Mouse (Mus musculus): ENCODE measurements at regions not wholly inside any gene's neighbourhood (a gene's known extent, or its start where the extent isn't known, plus 50 kb on each side); places are given as distances from the start of the nearest gene placed in this dataset.

DNA sequence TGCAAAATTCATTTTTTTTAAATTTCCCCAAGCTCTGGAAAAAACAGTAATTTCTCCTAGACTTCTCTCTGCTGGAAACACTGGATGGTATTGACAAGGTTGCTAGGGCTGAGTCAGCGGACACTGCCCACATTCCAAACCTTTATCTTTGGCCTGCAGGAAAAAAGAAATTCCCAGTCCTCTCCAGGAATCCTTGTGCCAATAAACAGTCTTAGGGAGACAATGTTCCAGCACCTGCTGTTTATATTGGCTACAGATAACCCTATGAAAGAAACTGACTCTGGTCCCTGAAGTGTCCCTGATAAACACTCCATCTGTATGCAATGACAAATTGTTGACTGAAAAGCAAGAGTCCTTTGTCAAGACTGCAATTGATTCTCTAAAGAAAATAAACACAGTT is 260.5 kb upstream of the Sgcd start:
- Histone ChIP-seq H3K4me3 (no peak overlapping the region), H3K4me1 (no peaks in the 10 kb centered on the region), H3K27me3 (no peaks in the 10 kb centered on the region), H3K4me2 (replicated peaks) (no peak overlapping the region), H3K9ac (no peak overlapping the region), H3K27ac (no peak overlapping the region), H3K36me3 (no peaks in the 10 kb centered on the region), H3K9me3 (replicated peaks) (no peaks in the 10 kb centered on the region)
- WGBS = 56% methylated on average over 1 of the region's 1 CpGs
- ATAC-seq (ENCODE audit: low FRiP score) = no peak

GRCm38 (mm10) chr11:48221156-48221555 is 232.4 kb upstream of the Sgcd start:
- Histone ChIP-seq H3K4me1 (no peaks in the 10 kb centered on the region), H3K9me3 (replicated peaks) (no peaks in the 10 kb centered on the region), H3K36me3 (no peaks in the 10 kb centered on the region), H3K4me3 (no peak overlapping the region), H3K27ac (no peak overlapping the region), H3K4me2 (replicated peaks) (no peak overlapping the region), H3K27me3 (no peaks in the 10 kb centered on the region), H3K9ac (no peak overlapping the region)
- 75% methylated on average over 4 of the region's 4 CpGs for WGBS
- no peak for ATAC-seq (ENCODE audit: low FRiP score)

DNA sequence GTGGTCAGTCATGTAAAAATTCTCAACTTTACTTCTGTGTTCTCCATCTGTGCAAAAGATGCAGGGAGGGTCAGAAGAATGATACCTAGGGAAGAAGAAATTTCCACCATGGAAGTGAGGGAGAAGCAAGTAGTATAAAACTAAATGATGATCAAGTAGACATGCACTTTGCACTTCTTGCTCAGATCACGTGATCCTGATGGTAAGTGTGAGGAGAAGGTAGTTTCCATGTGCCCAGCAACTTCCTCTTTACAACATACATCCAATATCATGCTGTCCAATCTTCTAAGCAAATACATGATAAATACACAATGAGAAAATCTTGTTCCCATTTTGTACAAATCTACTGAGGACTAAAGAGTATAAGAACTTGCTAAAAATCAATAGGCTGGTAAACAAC is 230.4 kb upstream of the Sgcd start:
- H3K4me2 ChIP-seq (replicated peaks) = no peak overlapping the region
- no peak for ATAC-seq (ENCODE audit: low FRiP score)
- no peaks in the 10 kb centered on the region for H3K4me1 ChIP-seq
- no peak overlapping the region for H3K9ac ChIP-seq
- 62% methylated on average over 1 of the region's 1 CpGs for WGBS
- no peak overlapping the region for H3K27ac ChIP-seq
- H3K36me3 ChIP-seq = no peaks in the 10 kb centered on the region
- H3K27me3 ChIP-seq = no peaks in the 10 kb centered on the region
- no peaks in the 10 kb centered on the region for H3K9me3 ChIP-seq (replicated peaks)
- H3K4me3 ChIP-seq = no peak overlapping the region

DNA sequence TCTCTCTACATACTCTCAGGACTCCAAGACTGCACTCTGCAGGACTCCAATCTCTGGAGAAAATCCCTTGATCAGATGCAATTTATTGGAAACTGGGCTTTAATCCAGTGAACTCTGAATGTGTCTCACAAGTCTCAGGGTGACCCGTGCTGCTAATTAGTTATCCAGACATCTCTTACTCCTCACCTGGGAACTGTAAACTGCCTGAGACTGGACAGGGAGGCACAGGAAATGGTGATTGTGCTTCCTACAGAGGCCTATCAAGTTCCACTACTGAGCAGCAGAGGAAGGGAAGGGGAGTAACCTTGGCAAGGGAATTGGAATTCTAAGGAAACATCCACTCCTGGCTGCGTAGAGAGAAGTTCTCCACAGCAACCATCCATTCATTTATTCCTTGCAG is 228.0 kb upstream of the Sgcd start:
- 81% methylated on average over 2 of the region's 2 CpGs for WGBS
- H3K9ac ChIP-seq = no peak overlapping the region
- no peaks in the 10 kb centered on the region for H3K4me1 ChIP-seq
- no peak overlapping the region for H3K4me2 ChIP-seq (replicated peaks)
- H3K27ac ChIP-seq = no peak overlapping the region
- H3K9me3 ChIP-seq (replicated peaks) = no peaks in the 10 kb centered on the region
- H3K36me3 ChIP-seq = no peaks in the 10 kb centered on the region
- ATAC-seq (ENCODE audit: low FRiP score) = no peak
- no peak overlapping the region for H3K4me3 ChIP-seq
- H3K27me3 ChIP-seq = no peaks in the 10 kb centered on the region

- WGBS = 70% methylated on average over 4 of the region's 4 CpGs
- Histone ChIP-seq H3K4me1 (no peaks in the 10 kb centered on the region), H3K4me3 (no peak overlapping the region), H3K9ac (no peak overlapping the region), H3K4me2 (replicated peaks) (no peak overlapping the region), H3K36me3 (no peaks in the 10 kb centered on the region), H3K27ac (no peak overlapping the region), H3K27me3 (no peaks in the 10 kb centered on the region), H3K9me3 (replicated peaks) (no peaks in the 10 kb centered on the region)
- no peak for ATAC-seq (ENCODE audit: low FRiP score)
Measured at GRCm38 (mm10) chr11:48186604-48187003, 197.8 kb upstream of the Sgcd start.

GRCm38 (mm10) chr11:48178943-48179342 is 190.2 kb upstream of the Sgcd start:
- Histone ChIP-seq H3K9me3 (replicated peaks) (no peaks in the 10 kb centered on the region), H3K4me2 (replicated peaks) (no peak overlapping the region), H3K4me1 (no peaks in the 10 kb centered on the region), H3K27me3 (no peaks in the 10 kb centered on the region), H3K9ac (no peak overlapping the region), H3K4me3 (no peak overlapping the region), H3K36me3 (no peaks in the 10 kb centered on the region), H3K27ac (no peak overlapping the region)
- ATAC-seq (ENCODE audit: low FRiP score) = no peak

DNA sequence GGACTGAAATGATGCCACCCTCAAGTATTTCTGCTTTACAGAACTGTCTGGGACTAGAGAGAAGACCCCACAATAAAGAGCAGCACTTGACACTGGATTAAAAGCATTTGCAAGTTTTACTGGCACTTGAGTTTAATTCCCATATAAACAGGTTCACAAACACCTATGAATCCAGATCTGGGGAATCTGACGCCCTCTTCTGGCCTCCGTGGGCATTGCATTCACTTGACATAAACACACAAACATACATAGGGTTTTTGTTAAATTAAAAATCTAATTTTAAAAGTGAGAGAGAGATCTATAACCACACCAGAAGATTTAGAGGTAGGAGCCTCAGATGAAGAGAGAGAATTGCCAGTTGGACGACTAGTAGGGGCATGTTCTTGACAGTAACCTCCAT is 189.4 kb upstream of the Sgcd start:
- no peaks in the 10 kb centered on the region for H3K27me3 ChIP-seq

DNA sequence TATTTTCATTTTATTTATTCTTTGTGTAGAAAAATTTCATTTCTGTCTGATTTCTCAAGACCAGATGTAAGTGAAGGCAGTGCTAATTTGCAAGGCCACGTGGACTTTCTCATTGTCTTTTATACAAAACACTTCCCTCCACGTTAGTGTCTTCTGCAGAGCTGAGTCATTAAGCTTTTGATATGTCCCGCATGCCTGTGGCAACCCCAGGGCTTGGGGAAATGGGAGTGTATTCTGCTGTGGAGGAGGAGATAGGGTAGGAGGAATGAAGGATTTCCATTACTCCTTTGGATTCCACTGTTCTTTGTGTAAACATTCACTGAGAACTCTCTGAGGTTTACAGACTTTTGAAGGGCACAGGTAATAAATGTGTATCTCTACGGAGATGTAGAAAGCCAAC is 187.7 kb upstream of the Sgcd start:
- no peak overlapping the region for H3K27ac ChIP-seq
- no peaks in the 10 kb centered on the region for H3K27me3 ChIP-seq
- H3K4me2 ChIP-seq (replicated peaks) = no peak overlapping the region
- no peak for ATAC-seq (ENCODE audit: low FRiP score)
- H3K4me3 ChIP-seq = no peak overlapping the region
- H3K4me1 ChIP-seq = no peaks in the 10 kb centered on the region
- WGBS = 74% methylated on average over 4 of the region's 4 CpGs
- H3K9ac ChIP-seq = no peak overlapping the region
- H3K36me3 ChIP-seq = no peaks in the 10 kb centered on the region
- H3K9me3 ChIP-seq (replicated peaks) = no peaks in the 10 kb centered on the region

More for the DNA sequence above, 189.4 kb upstream of the Sgcd start:
- no peak overlapping the region for H3K9ac ChIP-seq
- H3K4me1 ChIP-seq = no peaks in the 10 kb centered on the region
- 35% methylated on average over 3 of the region's 3 CpGs for WGBS
- no peaks in the 10 kb centered on the region for H3K9me3 ChIP-seq (replicated peaks)
- H3K4me3 ChIP-seq = no peak overlapping the region
- no peaks in the 10 kb centered on the region for H3K36me3 ChIP-seq
- no peak overlapping the region for H3K27ac ChIP-seq
- ATAC-seq (ENCODE audit: low FRiP score) = no peak
- H3K4me2 ChIP-seq (replicated peaks) = no peak overlapping the region

DNA sequence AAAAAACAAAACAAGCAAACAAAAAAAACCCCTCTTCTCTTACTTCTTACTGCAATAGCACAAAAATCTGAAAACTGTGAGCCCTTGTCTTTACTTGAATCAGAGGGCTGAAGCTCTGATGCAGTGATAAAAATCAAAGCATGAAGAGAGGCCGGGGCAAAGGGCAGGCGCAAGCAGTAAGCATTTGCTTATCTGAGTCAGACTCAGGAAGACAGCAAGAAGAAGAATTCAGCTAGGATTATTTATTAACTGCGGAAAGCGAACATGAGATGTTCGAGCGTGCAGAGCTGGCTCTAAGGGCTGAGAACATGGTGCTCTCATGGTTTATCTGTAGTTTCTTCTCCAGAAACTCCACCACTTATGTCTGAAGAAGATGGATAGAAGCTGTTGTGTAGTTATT is 163.4 kb upstream of the Sgcd start:
- Histone ChIP-seq H3K4me1 (no peaks in the 10 kb centered on the region), H3K27me3 (no peaks in the 10 kb centered on the region), H3K9me3 (replicated peaks) (no peaks in the 10 kb centered on the region), H3K9ac (no peak overlapping the region), H3K27ac (no peak overlapping the region), H3K4me3 (no peak overlapping the region), H3K36me3 (no peaks in the 10 kb centered on the region), H3K4me2 (replicated peaks) (no peak overlapping the region)
- ATAC-seq (ENCODE audit: low FRiP score) = no peak
- 90% methylated on average over 6 of the region's 6 CpGs for WGBS

DNA sequence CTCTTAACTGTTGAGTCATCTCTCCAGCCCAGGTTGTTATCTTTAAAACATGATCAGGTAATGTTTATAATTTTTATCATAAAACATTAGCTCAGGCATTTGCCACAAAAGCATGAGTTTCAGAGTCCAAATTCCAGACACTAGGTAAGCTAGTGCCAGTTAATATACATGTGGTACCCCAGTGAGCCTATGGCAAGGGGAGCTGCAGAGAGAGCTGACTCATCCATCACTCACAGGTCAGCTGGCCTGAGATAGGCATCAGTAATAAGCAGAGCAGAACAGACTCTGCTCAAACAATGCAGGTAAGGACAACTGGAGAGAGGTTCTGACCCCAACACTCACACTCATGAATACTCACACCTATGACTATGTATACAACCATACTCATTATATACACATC is 144.6 kb upstream of the Sgcd start:
- Histone ChIP-seq H3K27ac (no peak overlapping the region), H3K27me3 (no peaks in the 10 kb centered on the region), H3K9ac (no peak overlapping the region), H3K36me3 (no peaks in the 10 kb centered on the region), H3K4me1 (no peaks in the 10 kb centered on the region), H3K4me3 (no peak overlapping the region), H3K9me3 (replicated peaks) (no peaks in the 10 kb centered on the region), H3K4me2 (replicated peaks) (no peak overlapping the region)
- ATAC-seq (ENCODE audit: low FRiP score) = no peak

DNA sequence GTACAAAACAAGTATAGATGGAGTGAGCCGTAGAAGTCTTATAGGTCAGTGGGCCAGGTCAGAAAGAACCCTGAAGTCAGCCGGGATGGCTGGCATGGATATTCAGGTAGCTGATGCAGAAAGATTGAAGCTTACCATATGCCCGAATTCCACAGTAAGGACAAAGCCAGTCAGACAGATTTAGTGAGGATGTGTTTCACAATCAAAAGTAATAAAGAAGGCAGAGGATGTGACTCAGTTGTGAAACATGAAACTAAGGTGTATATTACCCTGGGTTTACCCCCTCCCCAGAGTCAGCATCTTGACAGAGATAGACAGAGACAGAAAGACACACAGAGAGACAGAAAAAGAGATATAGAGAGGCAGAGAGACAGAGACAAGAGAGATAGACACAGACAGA is 109.3 kb upstream of the Sgcd start:
- 85% methylated on average over 3 of the region's 3 CpGs for WGBS
- Histone ChIP-seq H3K9ac (no peak overlapping the region), H3K27me3 (no peaks in the 10 kb centered on the region), H3K27ac (no peak overlapping the region), H3K4me1 (no peaks in the 10 kb centered on the region), H3K4me3 (no peak overlapping the region), H3K4me2 (replicated peaks) (no peak overlapping the region), H3K36me3 (no peaks in the 10 kb centered on the region), H3K9me3 (replicated peaks) (no peaks in the 10 kb centered on the region)
- ATAC-seq (ENCODE audit: low FRiP score) = no peak

DNA sequence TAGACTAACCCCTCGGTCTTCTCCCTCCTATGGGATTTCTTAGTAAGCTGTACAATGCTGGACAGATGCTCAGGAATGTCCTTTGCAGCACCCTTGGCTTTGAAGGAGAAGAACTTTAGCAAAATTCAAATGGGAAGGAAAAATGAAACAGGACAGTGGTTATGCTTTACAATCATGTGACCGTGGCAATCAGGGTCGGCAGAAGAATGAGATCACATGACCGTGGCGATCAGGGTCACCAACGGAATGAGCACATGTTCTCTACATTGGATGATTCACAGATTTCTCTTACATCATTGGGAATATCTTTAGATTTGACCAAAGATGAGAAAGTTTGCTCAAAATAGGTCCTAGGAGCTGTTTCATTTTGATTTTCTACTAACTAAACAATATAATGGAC is 108.7 kb upstream of the Sgcd start:
- no peak overlapping the region for H3K27ac ChIP-seq
- H3K36me3 ChIP-seq = no peaks in the 10 kb centered on the region
- H3K4me3 ChIP-seq = no peak overlapping the region
- H3K4me1 ChIP-seq = no peaks in the 10 kb centered on the region
- ATAC-seq (ENCODE audit: low FRiP score) = no peak
- no peak overlapping the region for H3K9ac ChIP-seq
- no peak overlapping the region for H3K4me2 ChIP-seq (replicated peaks)
- no peaks in the 10 kb centered on the region for H3K27me3 ChIP-seq
- no peaks in the 10 kb centered on the region for H3K9me3 ChIP-seq (replicated peaks)
- 87% methylated on average over 6 of the region's 6 CpGs for WGBS

DNA sequence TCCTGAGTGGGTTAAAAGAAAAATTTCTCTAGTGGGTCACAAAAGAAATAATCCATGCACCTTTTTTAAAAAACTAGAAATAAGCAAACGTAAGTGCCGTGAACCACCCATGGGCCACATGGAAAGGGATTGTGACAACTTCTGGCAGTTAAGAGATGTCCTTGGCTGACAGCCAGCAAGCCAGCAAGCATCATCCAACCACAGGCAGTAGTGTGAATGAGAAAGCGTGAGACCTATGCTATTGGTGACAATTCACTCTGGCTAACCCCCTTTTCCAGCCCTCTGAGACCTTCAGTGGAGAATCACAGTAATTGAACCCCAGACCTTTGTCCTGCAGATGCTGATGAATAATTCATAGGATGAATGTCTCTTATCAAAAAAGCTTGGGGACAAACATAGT is 78.3 kb upstream of the Sgcd start:
- Histone ChIP-seq H3K4me1 (no peaks in the 10 kb centered on the region), H3K9me3 (replicated peaks) (no peaks in the 10 kb centered on the region), H3K27ac (no peak overlapping the region), H3K4me2 (replicated peaks) (no peak overlapping the region), H3K36me3 (no peaks in the 10 kb centered on the region), H3K27me3 (no peaks in the 10 kb centered on the region), H3K4me3 (no peak overlapping the region), H3K9ac (no peak overlapping the region)
- peak; percentile 56 for ATAC-seq (ENCODE audit: low FRiP score)
- WGBS = 47% methylated on average over 3 of the region's 3 CpGs

DNA sequence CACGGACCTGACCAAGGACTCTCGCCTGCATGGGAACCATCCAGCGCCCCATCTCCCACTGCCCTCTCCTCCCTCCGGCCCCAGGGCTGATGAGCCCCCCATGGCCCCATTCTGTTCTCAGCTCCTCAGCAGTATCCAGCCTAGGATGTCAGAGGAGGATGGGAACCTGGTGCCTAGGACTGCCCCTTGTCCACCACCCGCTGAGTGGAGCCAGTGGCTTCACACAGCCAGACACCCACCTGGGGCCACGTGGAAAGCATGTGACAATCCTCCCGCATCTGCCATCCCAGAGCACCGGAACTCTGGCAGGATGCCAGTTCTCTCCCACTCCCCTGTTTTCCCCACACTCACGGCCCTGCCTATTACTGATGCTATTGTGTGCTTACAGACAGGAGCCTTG is 75.0 kb upstream of the Sgcd start:
- WGBS = 78% methylated on average over 9 of the region's 9 CpGs
- H3K4me3 ChIP-seq = no peak overlapping the region
- no peak overlapping the region for H3K9ac ChIP-seq
- no peaks in the 10 kb centered on the region for H3K27me3 ChIP-seq
- H3K9me3 ChIP-seq (replicated peaks) = no peaks in the 10 kb centered on the region
- H3K27ac ChIP-seq = no peak overlapping the region
- H3K4me1 ChIP-seq = no peaks in the 10 kb centered on the region
- H3K36me3 ChIP-seq = no peaks in the 10 kb centered on the region
- H3K4me2 ChIP-seq (replicated peaks) = no peak overlapping the region
- peak; percentile 32; the same call in 1 of the 2 replicates for ATAC-seq (ENCODE audit: low FRiP score)
